Mouse (Mus musculus): Measurements from ENCODE around the gene Eif2ak4.

The Eif2ak4 gene

GRCm38 (mm10) chr2:118509688-118510446, 121.4 kb downstream of the Eif2ak4 start:
- DNase-seq (ENCODE audit: low read depth): no peak

GRCm38 (mm10) chr2:118510447-118511310, 122.3 kb downstream of the Eif2ak4 start:
- DNase-seq (ENCODE audit: low read depth): no peak

DNA sequence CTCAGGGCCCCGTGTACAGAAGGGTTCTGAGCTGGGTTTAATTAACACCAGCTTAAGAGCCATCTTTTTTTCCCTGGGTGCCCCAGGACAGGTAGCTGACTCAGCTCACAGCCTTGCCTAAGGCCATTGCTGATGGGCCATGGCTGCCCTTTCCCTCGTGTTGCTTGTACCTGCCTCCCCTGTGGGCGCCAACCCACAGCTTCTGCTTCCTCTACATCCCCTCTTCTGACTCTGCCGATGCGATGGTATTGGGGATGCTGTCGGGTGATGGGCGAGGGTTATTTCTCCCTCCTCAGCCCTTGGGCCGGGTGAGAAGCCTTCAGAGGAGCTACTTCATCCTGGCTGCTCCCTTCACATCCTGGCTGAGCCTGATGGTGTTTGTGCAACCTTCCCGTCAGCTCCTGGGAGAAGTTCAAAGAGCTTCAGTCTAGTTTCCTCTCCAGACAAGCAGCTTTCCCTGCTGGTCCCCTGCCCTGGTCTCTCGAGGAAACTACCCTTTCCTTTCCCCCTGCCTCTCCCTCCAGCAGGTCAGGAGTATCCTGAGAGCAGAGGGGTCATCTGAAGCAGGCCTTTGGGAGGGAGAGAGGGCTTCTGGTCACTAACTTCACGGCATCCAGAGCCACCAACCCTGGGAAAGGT, 123.5 kb downstream of the Eif2ak4 start:
- no peak for DNase-seq (ENCODE audit: low read depth)

- DNase-seq (ENCODE audit: low read depth): no peak
These were observed 124.3 kb downstream of the Eif2ak4 start for GRCm38 (mm10) chr2:118512418-118513377.

GRCm38 (mm10) chr2:118520042-118520933, 131.9 kb downstream of the Eif2ak4 start:
- DNase-seq (ENCODE audit: low read depth): no peak

DNA sequence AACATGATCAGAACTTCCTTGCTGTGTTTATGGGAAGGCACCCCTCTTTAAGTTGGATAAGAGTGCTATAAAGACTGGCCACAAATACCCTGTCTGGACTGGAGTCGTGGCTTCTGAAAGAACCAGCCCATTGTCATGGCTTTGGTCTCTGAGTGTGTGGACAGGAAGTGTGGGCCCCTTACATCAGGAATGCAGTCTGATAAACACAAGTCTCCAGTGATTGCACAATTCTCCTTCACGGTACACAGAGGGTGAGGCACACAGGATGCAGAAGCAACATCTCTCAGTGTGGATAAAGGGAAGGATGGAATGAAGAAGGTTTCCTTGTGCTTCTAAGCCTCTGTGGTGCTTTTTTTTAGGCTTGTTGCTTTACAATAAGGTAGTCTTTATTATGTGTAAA, 133.8 kb downstream of the Eif2ak4 start:
- DNase-seq (ENCODE audit: low read depth): no peak

DNA sequence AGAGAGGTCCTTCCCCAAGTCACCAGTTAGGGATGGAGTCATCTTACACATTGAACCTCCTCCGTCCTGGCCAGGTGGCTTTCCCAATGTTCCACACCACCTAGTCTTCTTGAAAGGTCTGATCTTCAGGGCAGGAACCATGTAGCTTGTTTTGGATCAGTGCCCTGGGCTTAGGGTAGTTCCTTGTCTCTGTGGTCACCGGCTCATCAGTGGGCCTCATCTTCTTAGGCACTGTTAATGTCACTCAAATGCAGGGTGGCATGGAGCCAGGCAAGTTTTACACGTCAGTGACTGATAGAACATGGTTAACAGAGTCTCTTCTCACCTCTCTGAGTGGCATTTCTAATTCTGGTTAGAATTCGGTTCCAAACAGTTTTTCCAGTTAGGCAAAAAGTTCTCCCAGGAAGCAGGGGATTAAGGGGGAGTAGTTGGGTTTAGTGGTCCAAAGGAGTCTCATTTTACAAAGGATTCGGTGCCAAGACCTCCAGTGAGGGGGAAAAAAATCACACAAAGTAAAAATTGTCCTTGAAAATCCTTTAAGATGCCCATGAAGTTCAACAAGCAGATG, 134.8 kb downstream of the Eif2ak4 start:
- no peak for DNase-seq (ENCODE audit: low read depth)

DNA sequence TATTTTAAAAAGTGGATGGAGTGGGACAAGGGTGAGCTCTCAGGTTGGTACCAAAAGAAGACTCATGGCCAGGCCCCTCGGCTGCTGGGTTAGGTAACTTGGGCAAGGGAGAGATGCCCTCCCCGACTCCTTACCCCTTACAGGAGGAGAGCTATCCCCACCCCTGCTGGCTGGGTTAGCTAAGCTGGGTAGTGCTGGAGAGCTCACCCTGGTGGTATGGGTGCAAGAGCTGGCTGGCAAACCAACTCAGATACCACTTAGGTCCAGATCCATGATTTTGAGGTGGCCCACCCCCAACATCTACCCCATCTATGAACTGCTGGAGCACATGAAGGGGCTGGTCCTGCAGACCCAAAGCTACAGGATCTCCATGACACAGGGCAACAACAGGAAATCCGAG, 136.4 kb downstream of the Eif2ak4 start:
- no peak for DNase-seq (ENCODE audit: low read depth)
